Mouse (Mus musculus) C2C12 (cell line): ENCODE results near the gene Cnr1.

Source experiments
- CEBPB ChIP-seq: IDR thresholded peaks from one replicate; pipeline ENCODE4 v1.6.1; 2011; ENCODE audit warnings: low read depth, mild to moderate bottlenecking, control low read depth, moderate library complexity
- CTCF ChIP-seq: IDR thresholded peaks from one replicate; pipeline ENCODE4 v1.5.1; 2011; ENCODE audit not compliant: control insufficient read depth, insufficient read depth, insufficient read length
- FOSL1 ChIP-seq: IDR thresholded peaks from one replicate; pipeline ENCODE4 v1.8.0; 2011; ENCODE audit warnings: mild to moderate bottlenecking, low read length; ENCODE audit not compliant: poor library complexity, insufficient read depth, severe bottlenecking
- MAX ChIP-seq: IDR thresholded peaks from one replicate; pipeline ENCODE4 v1.6.1; 2011; ENCODE audit warnings: mild to moderate bottlenecking, control low read depth
- MYOD1 ChIP-seq: IDR thresholded peaks from one replicate; pipeline ENCODE4 v1.6.1; 2011; ENCODE audit warnings: low read depth; ENCODE audit not compliant: control insufficient read depth, insufficient read length
- MYOG ChIP-seq: IDR thresholded peaks from one replicate; pipeline ENCODE4 v1.6.1; 2011; ENCODE audit not compliant: control insufficient read depth, insufficient read length; ENCODE audit errors: extremely low read depth
- USF1 ChIP-seq: IDR thresholded peaks from one replicate; pipeline ENCODE4 v1.6.1; 2011; ENCODE audit warnings: low read depth, mild to moderate bottlenecking, control low read depth, moderate library complexity

- no peak for TF ChIP-seq CTCF
- no peak for TF ChIP-seq MYOG
- no peak for TF ChIP-seq FOSL1
- TF ChIP-seq MAX, result no peak
- no peak for TF ChIP-seq MYOD1
- TF ChIP-seq USF1, result no peak
- no peak for TF ChIP-seq CEBPB
Measured at GRCm38 (mm10) chr4:33957398-33957797, 33.0 kb downstream of the Cnr1 start.
